Mouse (Mus musculus): ENCODE data around the gene Cog4.
"Not testable (repeated sequence)": the region's sequence is repeated elsewhere in the genome, so short reads cannot be mapped to it uniquely, and the experiment has no call there.

Cog4 gene

GRCm38 (mm10) chr8:110888441-110888840, 42.0 kb downstream of the Cog4 start:
- in situ Hi-C loops (cut with MboI, MseI), result no loop called here

- in situ Hi-C loops (cut with MboI, MseI), result no loop called here
Observed at GRCm38 (mm10) chr8:110888860-110889259, 42.5 kb downstream of the Cog4 start.

GRCm38 (mm10) chr8:110889904-110890470, 43.6 kb downstream of the Cog4 start:
- in situ Hi-C loops (cut with MboI, MseI), result no loop called here

- in situ Hi-C loops (cut with MboI, MseI), result no loop called here
Observed at GRCm38 (mm10) chr8:110892040-110892439, 45.6 kb downstream of the Cog4 start.

GRCm38 (mm10) chr8:110892913-110893312, 46.5 kb downstream of the Cog4 start:
- in situ Hi-C loops (cut with MboI, MseI), result no loop called here

- in situ Hi-C loops (cut with MboI, MseI), result no loop called here
Observed at GRCm38 (mm10) chr8:110894851-110895250, 48.5 kb downstream of the Cog4 start.

GRCm38 (mm10) chr8:110895254-110895653, 48.9 kb downstream of the Cog4 start:
- in situ Hi-C loops (cut with MboI, MseI), result no loop called here

GRCm38 (mm10) chr8:110895812-110896211, 49.4 kb downstream of the Cog4 start:
- in situ Hi-C loops (cut with MboI, MseI), result no loop called here

GRCm38 (mm10) chr8:110897495-110897894, 51.1 kb downstream of the Cog4 start:
- in situ Hi-C loops (cut with MboI, MseI), result no loop called here

GRCm38 (mm10) chr8:110901056-110901455, 54.7 kb downstream of the Cog4 start:
- in situ Hi-C loops (cut with MboI, MseI), result no loop called here

GRCm38 (mm10) chr8:110901839-110902578, 55.6 kb downstream of the Cog4 start, which contains the start of gene Fuk:
Fuk (minus strand) TSS chr8:110902488.
- in situ Hi-C loops (cut with MboI, MseI), result no loop called here

GRCm38 (mm10) chr8:110902579-110902965, 56.2 kb downstream of the Cog4 start:
- in situ Hi-C loops (cut with MboI, MseI), result no loop called here

- in situ Hi-C loops (cut with MboI, MseI), result no loop called here
Observed at GRCm38 (mm10) chr8:110905404-110905803, 59.0 kb downstream of the Cog4 start.

GRCm38 (mm10) chr8:110906682-110907081, 60.3 kb downstream of the Cog4 start:
- in situ Hi-C loops (cut with MboI, MseI), result no loop called here

GRCm38 (mm10) chr8:110909850-110910249, 63.5 kb downstream of the Cog4 start:
- in situ Hi-C loops (cut with MboI, MseI), result not testable (repeated sequence)

GRCm38 (mm10) chr8:110911576-110912570, 65.5 kb downstream of the Cog4 start:
- in situ Hi-C loops (cut with MboI, MseI), result no loop called here

GRCm38 (mm10) chr8:110917415-110917814, 71.0 kb downstream of the Cog4 start:
- in situ Hi-C loops (cut with MboI, MseI), result no loop called here

- in situ Hi-C loops (cut with MboI, MseI), result no loop called here
Observed at GRCm38 (mm10) chr8:110918027-110918426, 71.6 kb downstream of the Cog4 start.

- in situ Hi-C loops (cut with MboI, MseI), result no loop called here
Observed at GRCm38 (mm10) chr8:110918460-110918859, 72.1 kb downstream of the Cog4 start.

GRCm38 (mm10) chr8:110919341-110920031, 73.1 kb downstream of the Cog4 start, which contains the start of gene St3gal2:
St3gal2 (plus strand) TSS chr8:110919922.
- in situ Hi-C loops (cut with MboI, MseI), result loop anchor here (5.0 kb wide), 1 partner anchor 38 kb away; no protein-coding TSS in a partner anchor

Data from regulatory T cell (primary cell).